Mouse (Mus musculus): ENCODE data around the gene Aldh2. TPM values are rescaled to one million over a fixed set of nuclear protein-coding genes. Genes with fewer than 3 reads are reported as not detected.

Aldh2 gene
- polyA plus RNA-seq, 1 experiment from 2014 or later, result 36.0 TPM

DNA sequence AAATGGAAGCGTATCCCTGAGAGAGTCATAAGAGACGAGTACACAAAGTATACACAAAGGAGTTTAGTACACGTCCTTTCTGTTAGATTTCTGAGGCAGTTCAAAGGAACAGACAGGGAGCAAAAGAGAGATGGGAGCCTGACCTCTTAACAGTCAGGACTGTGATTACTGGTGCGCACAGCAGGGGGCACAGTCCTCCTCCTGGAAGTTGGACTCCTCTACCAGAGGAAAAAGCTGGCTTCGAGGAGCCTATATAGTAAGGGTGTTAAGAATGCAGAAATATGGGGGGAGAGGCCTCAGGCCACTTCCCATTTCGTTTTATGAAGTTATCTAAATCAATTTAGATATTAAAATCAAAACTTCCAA, 47.1 kb downstream of the Aldh2 start:
- peak overlapping the region; percentile 100 for H3K4me3 ChIP-seq (ENCODE audit: low read depth, low read length)
- DNase-seq (ENCODE audit: low spot score) (peak; percentile 58), ATAC-seq (ENCODE audit: low FRiP score) (0 out of 2 replicates have a peak, but pooled peaks have one; percentile 38)
- no peaks in the 10 kb centered on the region for H3K27me3 ChIP-seq (ENCODE audit: control insufficient read depth, insufficient read depth, low read length)
- peaks cover 4% of the 10 kb centered on the region; the same call in 1 of the 2 replicates for H3K4me1 ChIP-seq (replicated peaks; ENCODE audit: control insufficient read depth, insufficient read depth, low read length)
- 46% methylated on average over 6 of the region's 6 CpGs for WGBS
- no peak overlapping the region for H3K27ac ChIP-seq (ENCODE audit: low read depth, low read length)
- peak overlapping the region; percentile 90; the same call in 1 of the 2 replicates for H3K9ac ChIP-seq (ENCODE audit: low read depth, low read length)
- H3K9me3 ChIP-seq (ENCODE audit: control insufficient read depth, low read length), result no peaks in the 10 kb centered on the region
- H3K4me2 ChIP-seq (replicated peaks; ENCODE audit: low read depth, low read length), result peak overlapping the region; percentile 83
- H3K36me3 ChIP-seq (ENCODE audit: control insufficient read depth, insufficient read depth, low read length), result no peaks in the 10 kb centered on the region

DNA sequence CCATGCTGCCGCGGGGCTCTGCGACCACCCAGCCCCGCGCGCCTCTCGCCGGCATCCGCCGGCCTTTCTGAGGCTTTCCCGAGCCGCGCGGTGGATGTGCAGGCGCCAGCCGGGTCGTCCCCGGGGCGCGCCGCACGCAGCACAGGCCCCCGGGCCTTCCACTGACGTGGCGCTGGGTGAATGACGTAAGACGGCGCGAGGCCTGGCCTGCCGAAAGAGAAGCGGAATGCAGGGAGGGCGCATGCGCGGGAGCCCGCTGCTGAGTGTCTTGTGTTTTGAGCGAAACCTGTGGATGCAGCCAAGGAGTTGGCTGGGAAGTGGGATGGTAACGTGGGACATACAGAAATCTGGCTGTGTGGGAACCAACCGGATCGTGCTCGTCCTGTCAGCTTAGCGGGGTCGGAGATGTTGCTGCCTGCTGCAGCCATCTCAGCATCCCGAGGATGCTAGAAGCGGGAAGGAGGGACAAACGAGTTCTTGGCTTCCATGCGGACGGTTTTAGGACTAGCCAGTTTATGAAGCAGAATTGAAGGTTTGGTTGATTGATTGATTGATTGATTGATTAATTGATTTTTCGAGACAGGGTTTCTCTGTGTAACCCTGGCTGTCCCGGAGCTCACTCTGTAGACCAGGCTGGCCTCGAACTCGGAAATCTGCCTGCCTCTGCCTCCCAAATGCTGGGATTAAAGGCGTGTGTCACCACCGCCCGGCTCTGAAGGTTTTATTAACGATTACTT, 47.7 kb downstream of the Aldh2 start, which contains the start of gene Mapkapk5:
Gene Mapkapk5, minus strand, starts transcription at position 113 of the 737 bp plus-strand sequence.
- ATAC-seq (ENCODE audit: low FRiP score) (peak; percentile 96), DNase-seq (ENCODE audit: low spot score) (peak; percentile 99)
- H3K36me3 ChIP-seq (ENCODE audit: control insufficient read depth, insufficient read depth, low read length), result no peaks in the 10 kb centered on the region
- H3K9me3 ChIP-seq (ENCODE audit: control insufficient read depth, low read length), result no peaks in the 10 kb centered on the region
- peak within 1 kb of the TSS; percentile 90 for H3K9ac ChIP-seq (ENCODE audit: low read depth, low read length)
- peak within 1 kb of the TSS; percentile 96 for H3K27ac ChIP-seq (ENCODE audit: low read depth, low read length)
- H3K27me3 ChIP-seq (ENCODE audit: control insufficient read depth, insufficient read depth, low read length), result no peaks in the 10 kb centered on the region
- peak within 1 kb of the TSS; percentile 83 for H3K4me2 ChIP-seq (replicated peaks; ENCODE audit: low read depth, low read length)
- H3K4me3 ChIP-seq (ENCODE audit: low read depth, low read length), result peak within 1 kb of the TSS; percentile 100
- peaks cover 4% of the 10 kb centered on the region; the same call in 1 of the 2 replicates for H3K4me1 ChIP-seq (replicated peaks; ENCODE audit: control insufficient read depth, insufficient read depth, low read length)
- 3% methylated on average over 39 of the region's 55 CpGs for WGBS

DNA sequence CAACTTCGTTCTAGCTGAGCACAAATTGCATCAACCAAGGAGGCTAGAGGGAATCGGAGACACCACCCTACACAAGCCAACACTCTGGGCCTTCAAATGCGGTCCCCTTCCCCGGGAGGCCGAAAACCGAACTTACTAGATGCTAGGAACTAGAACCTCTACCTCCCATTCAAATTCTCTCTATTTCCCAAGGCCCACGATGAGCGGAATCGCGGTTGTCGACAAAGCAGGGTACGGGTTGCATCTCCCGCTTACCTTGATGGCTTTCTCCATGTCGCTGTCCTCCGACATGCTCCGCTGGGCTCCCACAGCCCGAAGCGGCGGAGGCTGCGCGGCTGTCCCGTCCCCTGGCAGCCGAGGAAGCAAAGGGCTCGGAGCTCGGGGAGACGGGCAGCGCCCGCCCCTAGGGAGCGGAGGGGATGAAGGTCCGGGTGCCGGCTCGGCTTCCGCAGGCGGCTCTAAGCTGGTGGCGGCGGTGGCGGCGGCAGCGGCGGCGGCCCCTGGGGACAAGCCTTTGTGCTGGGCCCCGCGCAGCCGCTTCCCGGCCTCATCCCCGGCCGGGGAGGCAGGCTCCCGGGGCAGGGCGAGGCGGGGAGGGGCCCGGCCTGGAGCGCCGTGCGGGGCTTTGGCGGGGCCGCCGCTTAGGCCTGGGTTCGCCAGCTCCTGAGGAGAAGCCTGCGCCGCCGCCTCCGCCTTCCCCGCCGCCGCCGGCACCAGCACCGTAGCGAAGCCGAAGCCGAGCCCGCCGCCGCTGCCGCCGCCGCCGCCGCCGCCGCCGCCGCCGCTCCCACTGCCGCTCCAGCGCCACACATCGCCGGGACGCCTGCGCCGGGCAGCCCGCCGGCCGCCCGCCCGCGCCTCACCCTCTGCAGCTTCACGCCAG, 48.5 kb downstream of the Aldh2 start, which contains the start of the genes Adam1a and Gm42878:
Gene Adam1a, minus strand, starts transcription at position 573 of the 883 bp plus-strand sequence.
Gene Gm42878, minus strand, starts transcription at position 573 of the 883 bp plus-strand sequence.
- H3K4me2 ChIP-seq (replicated peaks; ENCODE audit: low read depth, low read length), result peak within 1 kb of the TSS; percentile 83
- peak within 1 kb of the TSS; percentile 90 for H3K9ac ChIP-seq (ENCODE audit: low read depth, low read length)
- 1% methylated on average over 45 of the region's 97 CpGs for WGBS
- DNase-seq (ENCODE audit: low spot score) (peak; percentile 66), ATAC-seq (ENCODE audit: low FRiP score) (peak; percentile 33)
- peak within 1 kb of the TSS; percentile 96 for H3K27ac ChIP-seq (ENCODE audit: low read depth, low read length)
- H3K9me3 ChIP-seq (ENCODE audit: control insufficient read depth, low read length), result no peaks in the 10 kb centered on the region
- H3K4me3 ChIP-seq (ENCODE audit: low read depth, low read length), result peak within 1 kb of the TSS; percentile 100
- H3K36me3 ChIP-seq (ENCODE audit: control insufficient read depth, insufficient read depth, low read length), result no peaks in the 10 kb centered on the region
- H3K27me3 ChIP-seq (ENCODE audit: control insufficient read depth, insufficient read depth, low read length), result no peaks in the 10 kb centered on the region
- H3K4me1 ChIP-seq (replicated peaks; ENCODE audit: control insufficient read depth, insufficient read depth, low read length), result peaks cover 4% of the 10 kb centered on the region; the same call in 1 of the 2 replicates

DNA sequence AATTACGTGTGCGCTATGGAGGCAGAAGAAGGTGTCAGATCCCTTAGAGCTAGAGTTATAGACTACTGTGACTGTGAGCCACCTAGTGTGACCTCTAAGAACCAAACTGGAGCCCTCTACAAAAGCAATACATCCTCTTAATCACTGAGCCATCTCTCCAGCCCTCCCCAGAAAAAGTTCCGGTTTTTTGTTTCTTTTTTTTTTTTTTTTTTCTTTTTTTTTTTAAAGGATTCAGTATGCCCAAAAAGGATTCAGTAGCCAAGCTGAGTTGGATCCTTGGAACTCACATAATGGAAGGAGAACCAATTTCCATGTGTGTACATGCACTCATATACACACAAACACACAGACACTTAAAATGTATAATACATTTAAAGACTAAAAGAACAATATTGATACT, 50.3 kb downstream of the Aldh2 start:
- H3K9ac ChIP-seq (ENCODE audit: low read depth, low read length), result no peak overlapping the region
- H3K4me2 ChIP-seq (replicated peaks; ENCODE audit: low read depth, low read length), result no peak overlapping the region
- H3K4me1 ChIP-seq (replicated peaks; ENCODE audit: control insufficient read depth, insufficient read depth, low read length), result peaks cover 4% of the 10 kb centered on the region; the same call in 1 of the 2 replicates
- no peak overlapping the region for H3K4me3 ChIP-seq (ENCODE audit: low read depth, low read length)
- H3K27me3 ChIP-seq (ENCODE audit: control insufficient read depth, insufficient read depth, low read length), result no peaks in the 10 kb centered on the region
- no peak for DNase-seq (ENCODE audit: low spot score)
- ATAC-seq (ENCODE audit: low FRiP score), result no peak
- H3K27ac ChIP-seq (ENCODE audit: low read depth, low read length), result no peak overlapping the region
- H3K9me3 ChIP-seq (ENCODE audit: control insufficient read depth, low read length), result no peaks in the 10 kb centered on the region
- 90% methylated on average over 3 of the region's 3 CpGs for WGBS
- H3K36me3 ChIP-seq (ENCODE audit: control insufficient read depth, insufficient read depth, low read length), result 0 out of 2 replicates have a peak, but pooled peaks cover 3% of the 10 kb centered on the region

DNA sequence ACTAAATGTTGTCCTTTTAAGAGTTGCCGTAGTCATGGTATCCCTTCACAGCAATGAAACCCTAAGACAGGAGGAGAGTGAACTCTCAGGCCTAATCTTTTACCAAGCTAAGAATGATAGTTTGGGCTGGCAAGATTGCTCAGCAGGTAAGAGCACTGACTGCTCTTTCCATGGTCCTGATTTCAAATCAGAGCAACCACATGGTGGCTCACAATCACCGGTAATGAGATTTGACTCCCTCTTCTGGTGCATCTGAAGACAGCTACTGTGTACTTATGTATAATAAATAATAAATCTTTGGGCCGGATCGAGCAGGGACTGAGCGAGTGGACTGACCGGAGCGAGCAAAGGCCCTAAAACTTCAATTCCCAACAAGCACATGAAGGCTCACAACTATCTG, 52.4 kb downstream of the Aldh2 start:
- no peak overlapping the region for H3K27ac ChIP-seq (ENCODE audit: low read depth, low read length)
- 90% methylated on average over 7 of the region's 7 CpGs for WGBS
- peaks cover 4% of the 10 kb centered on the region; the same call in 1 of the 2 replicates for H3K4me1 ChIP-seq (replicated peaks; ENCODE audit: control insufficient read depth, insufficient read depth, low read length)
- no peak overlapping the region for H3K9ac ChIP-seq (ENCODE audit: low read depth, low read length)
- ATAC-seq (ENCODE audit: low FRiP score) (no peak), DNase-seq (ENCODE audit: low spot score) (no peak)
- H3K4me3 ChIP-seq (ENCODE audit: low read depth, low read length), result no peak overlapping the region
- H3K27me3 ChIP-seq (ENCODE audit: control insufficient read depth, insufficient read depth, low read length), result no peaks in the 10 kb centered on the region
- H3K36me3 ChIP-seq (ENCODE audit: control insufficient read depth, insufficient read depth, low read length), result 0 out of 2 replicates have a peak, but pooled peaks cover 3% of the 10 kb centered on the region
- H3K9me3 ChIP-seq (ENCODE audit: control insufficient read depth, low read length), result no peaks in the 10 kb centered on the region
- H3K4me2 ChIP-seq (replicated peaks; ENCODE audit: low read depth, low read length), result no peak overlapping the region

GRCm38 (mm10) chr5:121540066-121540465, 53.6 kb downstream of the Aldh2 start:
- no peak overlapping the region for H3K4me3 ChIP-seq (ENCODE audit: low read depth, low read length)
- H3K4me1 ChIP-seq (replicated peaks; ENCODE audit: control insufficient read depth, insufficient read depth, low read length), result peaks cover 4% of the 10 kb centered on the region; the same call in 1 of the 2 replicates
- 0 out of 2 replicates have a peak, but pooled peaks cover 3% of the 10 kb centered on the region for H3K36me3 ChIP-seq (ENCODE audit: control insufficient read depth, insufficient read depth, low read length)
- no peak overlapping the region for H3K4me2 ChIP-seq (replicated peaks; ENCODE audit: low read depth, low read length)
- 91% methylated on average over 5 of the region's 5 CpGs for WGBS
- no peaks in the 10 kb centered on the region for H3K27me3 ChIP-seq (ENCODE audit: control insufficient read depth, insufficient read depth, low read length)
- DNase-seq (ENCODE audit: low spot score), result no peak
- H3K9ac ChIP-seq (ENCODE audit: low read depth, low read length), result no peak overlapping the region
- no peaks in the 10 kb centered on the region for H3K9me3 ChIP-seq (ENCODE audit: control insufficient read depth, low read length)
- no peak overlapping the region for H3K27ac ChIP-seq (ENCODE audit: low read depth, low read length)
- ATAC-seq (ENCODE audit: low FRiP score), result no peak

DNA sequence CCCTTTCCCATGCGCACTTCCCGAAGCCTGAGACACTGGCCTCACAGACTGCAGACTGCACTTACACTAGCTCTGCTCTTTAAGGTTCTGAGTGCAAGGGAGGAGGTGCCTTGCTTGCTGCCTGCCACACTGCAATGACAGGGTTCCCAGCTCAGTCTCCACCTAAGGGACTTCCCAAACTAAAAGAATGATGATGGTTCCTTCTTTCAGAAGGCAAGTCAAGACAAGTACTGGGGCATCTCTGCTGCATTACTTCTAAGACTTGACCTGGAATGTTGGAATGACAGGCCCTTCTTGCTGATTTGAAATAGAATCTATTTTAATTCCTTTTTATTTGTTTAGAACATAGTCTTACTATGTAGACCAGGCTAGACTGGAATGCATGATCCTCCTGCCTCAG, 56.0 kb downstream of the Aldh2 start:
- no peak overlapping the region for H3K4me3 ChIP-seq (ENCODE audit: low read depth, low read length)
- H3K9ac ChIP-seq (ENCODE audit: low read depth, low read length), result no peak overlapping the region
- H3K27ac ChIP-seq (ENCODE audit: low read depth, low read length), result no peak overlapping the region
- H3K9me3 ChIP-seq (ENCODE audit: control insufficient read depth, low read length), result no peaks in the 10 kb centered on the region
- H3K36me3 ChIP-seq (ENCODE audit: control insufficient read depth, insufficient read depth, low read length), result peaks cover 10% of the 10 kb centered on the region; the same call in 1 of the 2 replicates
- no peaks in the 10 kb centered on the region for H3K27me3 ChIP-seq (ENCODE audit: control insufficient read depth, insufficient read depth, low read length)
- no peaks in the 10 kb centered on the region; the same call in 1 of the 2 replicates for H3K4me1 ChIP-seq (replicated peaks; ENCODE audit: control insufficient read depth, insufficient read depth, low read length)
- ATAC-seq (ENCODE audit: low FRiP score), result no peak
- H3K4me2 ChIP-seq (replicated peaks; ENCODE audit: low read depth, low read length), result no peak overlapping the region
- WGBS, result 79% methylated on average over 2 of the region's 2 CpGs
- DNase-seq (ENCODE audit: low spot score), result no peak

- Histone ChIP-seq H3K4me2 (replicated peaks; ENCODE audit: low read depth, low read length) (no peak overlapping the region), H3K36me3 (ENCODE audit: control insufficient read depth, insufficient read depth, low read length) (peaks cover 10% of the 10 kb centered on the region; the same call in 1 of the 2 replicates), H3K4me3 (ENCODE audit: low read depth, low read length) (no peak overlapping the region), H3K9me3 (ENCODE audit: control insufficient read depth, low read length) (no peaks in the 10 kb centered on the region), H3K27ac (ENCODE audit: low read depth, low read length) (no peak overlapping the region), H3K9ac (ENCODE audit: low read depth, low read length) (no peak overlapping the region), H3K4me1 (replicated peaks; ENCODE audit: control insufficient read depth, insufficient read depth, low read length) (no peaks in the 10 kb centered on the region), H3K27me3 (ENCODE audit: control insufficient read depth, insufficient read depth, low read length) (no peaks in the 10 kb centered on the region)
- 59% methylated on average over 7 of the region's 7 CpGs for WGBS
- ATAC-seq (ENCODE audit: low FRiP score), result no peak
- no peak for DNase-seq (ENCODE audit: low spot score)
These were observed 56.6 kb downstream of the Aldh2 start for GRCm38 (mm10) chr5:121536921-121537555.

Data from hindbrain, embryonic 11.5 days (tissue).